Mouse (Mus musculus) B cell, adult 2 months (primary cell): ENCODE measurements at regions not wholly inside any gene's neighbourhood (a gene's known extent, or its start where the extent isn't known, plus 50 kb on each side); places are given as distances from the start of the nearest gene placed in this dataset.

Source experiments
- DNase-seq, 2 experiments: peaks; one replicate each; pipeline ENCODE4 v3.0.0; 2022

GRCm38 (mm10) chr10:45982731-45983274 lies 405.2 kb downstream of the Hace1 start:
- DNase-seq: no peak

GRCm38 (mm10) chr10:45983671-45984335 lies 406.2 kb downstream of the Hace1 start:
- no peak for DNase-seq

GRCm38 (mm10) chr10:45986341-45986740 lies 408.7 kb downstream of the Hace1 start:
- DNase-seq: no peak

GRCm38 (mm10) chr10:46006319-46006718 lies 428.7 kb downstream of the Hace1 start:
- no peak for DNase-seq

- peak; percentile 4 to 9 for DNase-seq
Measured at GRCm38 (mm10) chr10:46011916-46012596, 434.4 kb downstream of the Hace1 start.

- no peak for DNase-seq
Measured at GRCm38 (mm10) chr10:46012599-46012998, 435.0 kb downstream of the Hace1 start.

- no peak for DNase-seq
Measured at GRCm38 (mm10) chr10:46016295-46016694, 438.7 kb downstream of the Hace1 start.

- no peak for DNase-seq
Measured at GRCm38 (mm10) chr10:46045474-46046093, 468.0 kb downstream of the Hace1 start.

- DNase-seq: no peak
Measured at GRCm38 (mm10) chr10:46046094-46046749, 468.6 kb downstream of the Hace1 start.

GRCm38 (mm10) chr10:46046890-46047414 lies 469.3 kb downstream of the Hace1 start:
- DNase-seq: no peak

- DNase-seq: no peak
Measured at GRCm38 (mm10) chr10:46047591-46047990, 470.0 kb downstream of the Hace1 start.

GRCm38 (mm10) chr10:46057362-46058198 lies 480.0 kb downstream of the Hace1 start:
- peak in 1 of 2 experiments; percentile 2 for DNase-seq

GRCm38 (mm10) chr10:46058199-46058472 lies 480.5 kb downstream of the Hace1 start:
- no peak for DNase-seq

- no peak for DNase-seq
Measured at GRCm38 (mm10) chr10:46059285-46059684, 481.7 kb downstream of the Hace1 start.

- DNase-seq: no peak
Measured at GRCm38 (mm10) chr10:46063831-46064230, 486.2 kb downstream of the Hace1 start.

- DNase-seq: no peak
Measured at GRCm38 (mm10) chr10:46070766-46071165, 493.1 kb downstream of the Hace1 start.

- no peak for DNase-seq
Measured at GRCm38 (mm10) chr10:46071220-46071619, 493.6 kb downstream of the Hace1 start.

GRCm38 (mm10) chr10:46071810-46072549 lies 494.4 kb downstream of the Hace1 start:
- DNase-seq: no peak

GRCm38 (mm10) chr10:46072550-46073470 lies 495.2 kb downstream of the Hace1 start:
- no peak for DNase-seq

- DNase-seq: no peak
Measured at GRCm38 (mm10) chr10:46087766-46088165, 510.1 kb downstream of the Hace1 start.
